Mouse (Mus musculus) megakaryocyte-erythroid progenitor cell, adult 5-6 weeks (primary cell): Measurements from ENCODE around the gene Tars. TPM values are rescaled to one million over a fixed set of nuclear protein-coding genes. Genes with fewer than 3 reads are reported as not detected.

Experiments
- ATAC-seq: replicated peaks from 2 replicates; pipeline ENCODE4 v1.8.0; 2016; ENCODE audit warnings: mild to moderate bottlenecking, inconsistent platforms; ENCODE audit not compliant: severe bottlenecking, poor library complexity, low FRiP score, low TSS enrichment
- total RNA-seq, 2 experiments: library from RNA; stranded (forward) in 1 of 2; stranded (reverse) in 1 of 2; fragments of 200-1000, 215-1000 nt in 1 of 2; fragments of >200 nt in 1 of 2; fragmentation: Nextera tagmentation in 1 of 2; gene quantifications; 2 replicates each; pipeline ENCODE4 v1.2.3; 2014 to 2017

The Tars gene
- total RNA-seq, 2 experiments from 2014 or later = 55.5 to 93.1 TPM

DNA sequence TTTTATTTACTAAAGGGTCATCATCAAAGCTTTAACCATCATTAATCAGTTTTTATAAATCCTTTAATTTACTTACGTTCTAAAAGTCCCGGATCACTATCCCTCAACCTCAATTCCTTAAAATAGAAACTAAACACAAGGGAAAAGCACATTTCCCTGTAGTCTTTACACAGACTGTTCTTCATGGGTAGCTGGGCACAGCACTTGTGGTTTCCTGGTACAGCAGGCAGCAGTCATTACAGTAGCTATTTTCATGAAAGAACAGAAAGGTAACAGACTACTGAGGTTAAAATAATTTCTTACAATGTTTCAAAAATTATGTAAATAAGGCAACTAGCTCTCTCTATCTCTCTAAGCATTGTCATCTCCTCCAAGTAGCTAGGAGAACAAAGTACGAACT, 29.9 kb downstream of the Tars start:
- no peak for ATAC-seq

DNA sequence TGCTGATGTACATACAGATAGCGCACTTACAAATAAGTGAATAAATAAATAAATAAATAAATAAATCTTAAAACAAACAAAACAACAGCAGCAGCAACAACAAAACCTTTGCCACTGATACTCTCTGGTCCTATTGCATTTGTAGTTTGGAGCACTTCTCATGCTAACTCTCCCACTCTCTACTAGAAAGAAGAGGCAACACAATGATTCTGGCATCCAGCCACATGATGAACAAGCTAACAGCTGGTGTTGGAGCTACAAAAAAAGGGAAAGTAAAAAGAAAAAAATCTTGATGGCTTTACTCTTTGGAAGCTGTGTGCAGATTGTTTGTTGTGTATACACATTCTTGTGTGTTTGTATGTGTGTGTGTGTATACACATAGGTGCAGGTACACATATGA, 34.7 kb downstream of the Tars start:
- ATAC-seq = no peak

DNA sequence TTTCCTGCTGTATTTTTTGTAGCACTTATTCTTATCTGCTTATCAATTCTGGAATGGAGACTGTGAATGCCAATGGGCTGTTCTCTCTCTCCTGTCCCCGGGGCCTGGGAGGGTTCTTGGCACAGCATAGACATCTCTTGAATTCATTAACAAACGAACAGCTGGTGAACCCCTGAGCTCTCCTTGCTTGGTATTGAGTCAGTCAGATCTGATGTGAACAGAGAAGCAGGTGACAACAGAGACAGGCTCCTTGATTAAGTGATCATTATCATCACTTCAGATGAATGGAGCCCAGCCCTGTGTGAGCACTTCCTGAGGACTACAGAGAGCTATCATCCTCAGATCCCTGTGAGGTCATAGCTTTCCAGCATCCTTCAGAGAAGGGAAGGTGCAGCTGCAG, 35.4 kb downstream of the Tars start:
- ATAC-seq = no peak

DNA sequence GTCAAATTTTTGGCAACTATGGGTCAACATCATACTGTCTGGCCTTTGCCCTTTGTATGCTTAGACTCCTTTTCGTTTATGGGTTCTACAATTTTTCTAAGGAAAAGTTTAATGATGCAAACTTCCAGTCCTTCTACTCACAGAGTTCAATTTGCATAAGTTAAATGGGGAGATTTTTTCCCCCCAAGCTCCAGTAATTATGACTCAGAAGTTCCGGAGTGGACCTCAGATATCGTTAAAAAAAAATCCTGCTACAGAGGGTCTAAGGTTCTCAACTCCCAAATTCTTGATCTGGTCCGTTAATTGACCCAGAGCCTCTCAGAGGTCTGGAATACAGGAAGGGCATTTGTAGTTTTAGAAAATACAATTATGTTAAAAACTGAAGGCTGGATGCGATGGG, 37.6 kb downstream of the Tars start:
- ATAC-seq = no peak

DNA sequence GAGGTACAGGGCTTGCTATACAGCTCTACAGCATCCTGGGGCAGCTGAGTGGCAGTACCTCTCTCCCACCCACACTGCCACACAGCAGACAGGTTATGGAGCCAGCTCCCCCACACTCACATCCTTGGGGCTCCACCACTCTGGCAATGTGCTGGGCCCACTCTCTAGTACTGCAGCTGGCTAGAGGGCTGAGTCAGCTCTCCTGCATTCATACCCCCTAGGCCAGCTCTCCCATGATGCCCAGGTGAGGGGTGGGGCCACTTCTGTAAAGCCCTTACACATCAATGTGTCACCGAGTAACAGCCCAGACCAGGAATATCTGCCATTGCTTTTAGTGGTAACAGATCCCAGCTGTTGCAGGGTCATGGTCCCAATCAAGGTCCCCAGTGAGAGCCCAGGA, 38.6 kb downstream of the Tars start:
- no peak for ATAC-seq

DNA sequence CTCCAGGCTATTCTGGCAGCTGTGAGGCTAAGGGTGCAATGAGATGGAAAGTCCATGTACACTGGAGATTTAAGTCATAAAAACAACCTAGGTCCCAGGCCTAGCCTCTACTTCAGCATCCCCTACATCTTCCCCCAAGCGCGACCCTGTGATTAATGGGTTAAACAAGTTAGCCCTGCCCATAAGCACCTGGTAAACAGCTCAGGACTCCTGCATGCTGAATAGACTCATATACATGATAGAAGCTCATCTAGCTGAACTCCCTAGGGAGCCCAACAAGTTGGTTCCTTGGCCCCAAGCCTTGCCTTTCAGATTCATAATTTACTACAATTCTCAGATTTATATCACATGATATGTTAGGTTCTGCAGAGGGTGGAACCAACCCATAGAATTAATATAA, 42.0 kb downstream of the Tars start:
- ATAC-seq = no peak

DNA sequence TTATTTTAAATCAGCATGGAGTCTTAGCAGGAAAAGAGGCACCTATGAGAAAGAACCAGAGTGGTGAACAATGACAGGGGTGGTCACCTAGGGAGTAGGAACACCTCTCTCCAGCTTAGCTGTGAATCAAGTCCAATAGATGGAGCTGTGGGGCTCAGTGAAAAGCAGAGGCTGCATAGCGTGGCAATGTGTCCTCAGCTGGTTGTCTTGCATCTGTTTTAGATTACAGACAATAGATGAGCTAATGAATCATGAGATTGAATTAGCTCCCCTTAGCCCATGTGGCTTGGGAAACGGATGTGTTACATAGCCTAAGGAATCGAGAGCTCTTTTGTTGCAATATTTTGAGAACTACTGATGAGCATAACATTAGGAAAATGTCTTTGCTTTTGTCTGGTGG, 43.6 kb downstream of the Tars start:
- no peak for ATAC-seq

DNA sequence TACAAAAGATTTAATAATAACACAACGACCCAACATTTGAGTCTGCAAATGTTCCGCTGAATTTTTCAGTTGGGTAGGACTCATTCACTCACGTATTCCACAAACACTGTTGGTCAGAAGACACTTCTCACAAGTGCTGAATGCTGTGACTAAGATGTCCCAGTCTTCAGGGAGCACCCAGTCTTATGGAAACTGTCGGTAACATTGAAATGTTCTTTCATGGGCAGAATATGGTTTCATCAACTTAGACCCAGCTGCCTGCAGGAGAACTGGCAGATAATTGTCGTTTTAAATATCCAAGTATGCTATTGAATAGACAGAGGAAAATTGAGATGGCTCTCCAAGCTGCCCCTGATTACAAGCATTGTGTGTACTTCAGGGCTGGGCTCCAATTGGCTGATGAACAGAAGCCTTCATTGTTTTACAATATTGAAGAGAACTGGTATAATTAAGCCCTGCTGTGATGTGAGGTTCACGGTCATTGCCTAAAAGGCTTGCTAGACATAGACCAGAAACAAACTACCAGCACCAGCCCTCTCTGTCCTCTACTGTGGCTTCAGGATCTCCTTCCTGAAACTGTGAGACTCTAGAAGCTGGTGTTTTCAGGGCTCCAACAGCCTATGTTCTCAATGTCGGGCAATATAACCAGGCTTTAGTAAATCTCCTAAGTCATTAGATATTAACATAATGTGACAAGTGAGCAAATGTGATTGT, 59.8 kb downstream of the Tars start:
- ATAC-seq = no peak
